Mouse (Mus musculus) ES-E14 (cell line): ENCODE measurements around the gene Clca3a1.

Experiments
- CHD2 ChIP-seq: IDR thresholded peaks from 2 replicates; pipeline ENCODE4 v1.6.1; 2014; ENCODE audit warnings: mild to moderate bottlenecking, low read depth, low read length, inconsistent platforms
- HCFC1 ChIP-seq: IDR thresholded peaks from 2 replicates; pipeline ENCODE4 v1.6.1; 2012; ENCODE audit warnings: low read length, inconsistent platforms, borderline replicate concordance; ENCODE audit not compliant: insufficient read depth
- MAFK ChIP-seq: IDR thresholded peaks from 2 replicates; pipeline ENCODE4 v1.6.1; 2014; ENCODE audit warnings: mild to moderate bottlenecking, low read depth, low read length, inconsistent platforms; ENCODE audit not compliant: insufficient read depth
- ZC3H11A ChIP-seq: IDR thresholded peaks from 2 replicates; pipeline ENCODE4 v1.6.1; 2012; ENCODE audit warnings: low read depth, mild to moderate bottlenecking, inconsistent platforms, low read length, borderline replicate concordance
- ZNF384 ChIP-seq: IDR thresholded peaks from 2 replicates; pipeline ENCODE4 v1.6.1; 2012; ENCODE audit warnings: low read depth, low read length, inconsistent platforms

GRCm38 (mm10) chr3:144688284-144688683, 72.5 kb downstream of the Clca3a1 start:
- TF ChIP-seq HCFC1 (no peak), MAFK (no peak), ZC3H11A (no peak), CHD2 (no peak), ZNF384 (no peak)
